In genomic region chr9:30802826-30803225, GRCm38 (mm10) we compare ENCODE assay signal across 21 mouse cellular contexts.
A peak's percentile ranks its signal among the peaks of the same experiment; 100 is the strongest.
DNase-seq lines count a peak whose midpoint lies in the region; TF ChIP-seq lines count a peak whose summit lies in the region.
"Had no signal": no experiment of that assay in that cellular context is flagged by ENCODE, and none has a peak within 500 bp of the region (broad histone marks: within the 10 kb centered on the region; RNA-seq: fewer than 3 reads in every experiment).

No protein-coding gene starts in this region.

- H3K4me3 ChIP-seq in kidney, adult 2 months (ENCODE audit: insufficient read depth, low read depth, low read length): no peak overlapping the region
- H3K4me3 ChIP-seq: embryonic facial prominence, embryonic 12.5 days; hindbrain, embryonic 12.5 days; kidney, embryonic 15.5 days; liver, embryonic 12.5 days; midbrain, embryonic 13.5 days; myocyte had no signal

- no peaks in the 10 kb centered on the region for H3K36me3 ChIP-seq in kidney, adult 2 months (ENCODE audit: control insufficient read depth, insufficient read depth, low read length)
- H3K36me3 ChIP-seq: embryonic facial prominence, embryonic 12.5 days; G1E; hindbrain, embryonic 12.5 days; kidney, embryonic 15.5 days; liver, embryonic 12.5 days; midbrain, embryonic 13.5 days had no signal

- no peak for TF ChIP-seq CTCF in kidney, adult 2 months (conservative IDR thresholded peaks at IDR 0.05; ENCODE audit: insufficient read depth, insufficient read length, low read depth, low read length)

- no peaks in the 10 kb centered on the region for H3K4me1 ChIP-seq in kidney, adult 2 months (ENCODE audit: control insufficient read depth, insufficient read depth, low read length)
- H3K4me1 ChIP-seq: embryonic facial prominence, embryonic 12.5 days; hindbrain, embryonic 12.5 days; kidney, embryonic 15.5 days; liver, embryonic 12.5 days; midbrain, embryonic 13.5 days had no signal

- TF ChIP-seq POLR2A in kidney, adult 2 months (IDR thresholded peaks at IDR 0.05; ENCODE audit: low read depth, low read length): no peak

- peak; percentile 21 to 77 for DNase-seq in adrenal gland, adult (ENCODE audit: inconsistent age in 2 of 2, low spot score in 1 of 2)
- no peak for DNase-seq in adrenal gland, adult 18-20 months (ENCODE audit: low spot score in 2 of 2)
- DNase-seq in kidney, adult 2 months: peak; percentile 7
- no peak for DNase-seq in kidney, postnatal 4 days
- peak; percentile 75 for DNase-seq in adrenal gland, postnatal 14 days
- DNase-seq in gonadal fat pad, adult 2 months (ENCODE audit: low read depth): peak; percentile 30
- DNase-seq in urinary bladder, postnatal 25 days (ENCODE audit: low spot score): no peak
- no peak for DNase-seq in left cerebral cortex, adult 18-20 months (ENCODE audit: low spot score in 2 of 2)
- DNase-seq: cerebellum, adult 11-12 months; cerebellum, postnatal 36 days; left cerebral cortex, postnatal 4 days; lung, embryonic 14.5 days; spleen, adult 18-20 months; thymus, adult 2 months had no signal

- no peaks in the 10 kb centered on the region for H3K27me3 ChIP-seq in kidney, adult 2 months (replicated peaks; ENCODE audit: control insufficient read depth, insufficient read depth, low read length)
- H3K27me3 ChIP-seq: embryonic facial prominence, embryonic 12.5 days; hindbrain, embryonic 12.5 days; kidney, embryonic 15.5 days; liver, embryonic 12.5 days; midbrain, embryonic 13.5 days had no signal

- 65% methylated on average over 3 of the region's 3 CpGs for WGBS in kidney, adult 2 months

- no peak overlapping the region for H3K27ac ChIP-seq in kidney, adult 2 months (ENCODE audit: insufficient read depth, low read depth, low read length)
- H3K27ac ChIP-seq: embryonic facial prominence, embryonic 12.5 days; hindbrain, embryonic 12.5 days; kidney, embryonic 15.5 days; liver, embryonic 12.5 days; midbrain, embryonic 13.5 days had no signal

Comparison
In these comparisons a context has a peak if more than half of its experiments do, and no peak if none do; other contexts are left out.
1. DNase-seq: peak in adrenal gland, adult (2 of 2), kidney, adult 2 months (single experiment), adrenal gland, postnatal 14 days (single experiment) and gonadal fat pad, adult 2 months (single experiment); none in adrenal gland, adult 18-20 months (0 of 2), kidney, postnatal 4 days (0 of 2), urinary bladder, postnatal 25 days (single experiment) and left cerebral cortex, adult 18-20 months (0 of 2).